Mouse (Mus musculus): ENCODE data around the gene Lrch1.
A peak's percentile ranks its signal among the peaks of the same experiment; 100 is the strongest.

Gene Lrch1

DNA sequence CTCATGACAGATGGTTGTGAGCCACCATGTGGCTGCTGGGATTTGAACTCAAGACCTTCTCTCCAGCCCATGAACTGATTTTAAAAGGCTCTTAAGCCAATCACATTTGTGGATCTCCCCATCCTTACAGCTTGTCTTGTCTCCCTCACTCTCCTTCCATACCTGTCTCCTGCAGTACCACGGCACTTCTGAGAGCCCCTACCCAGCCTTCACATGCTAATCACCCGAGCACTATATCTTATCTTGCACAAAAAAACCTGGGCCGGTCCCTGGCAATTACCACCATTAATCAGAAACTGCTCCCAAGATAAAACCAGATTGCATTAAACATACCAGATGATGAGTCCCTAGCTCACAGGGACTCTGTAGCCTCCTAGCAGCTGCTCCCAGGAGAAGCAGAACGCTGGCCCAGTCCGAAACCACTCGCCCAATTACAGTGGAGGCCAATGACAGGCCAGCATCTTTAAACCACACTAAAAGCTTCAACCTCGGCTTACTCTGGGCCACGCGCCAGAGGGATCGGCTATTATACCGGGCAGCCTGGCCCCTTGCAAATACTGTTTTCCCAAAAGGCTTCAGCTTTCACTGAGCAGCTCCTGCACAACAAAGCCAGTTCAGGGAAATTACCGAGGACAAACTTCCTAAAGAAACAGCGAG lies 63.5 kb downstream of the Lrch1 start:
- DNase-seq, result peak; percentile 29

DNA sequence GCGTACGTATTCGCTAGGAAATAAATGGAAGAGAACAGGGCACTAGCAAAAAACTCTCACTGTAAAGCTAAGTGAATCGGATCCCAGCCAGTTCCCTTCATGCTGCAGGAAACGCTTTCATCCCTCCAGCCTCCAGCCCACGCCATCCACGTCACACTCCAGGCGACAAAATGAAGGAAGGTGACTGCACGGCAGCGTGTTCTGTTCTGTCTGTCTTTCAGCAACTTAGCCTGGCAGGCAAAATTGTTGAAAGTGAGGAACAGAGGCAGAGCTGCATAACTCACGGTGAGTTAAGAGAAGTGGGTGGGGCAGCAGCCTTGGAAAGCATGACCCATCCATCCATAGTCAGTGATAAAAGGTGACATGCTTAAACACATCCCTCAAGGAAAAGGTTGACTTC lies 64.5 kb downstream of the Lrch1 start:
- DNase-seq, result no peak

DNA sequence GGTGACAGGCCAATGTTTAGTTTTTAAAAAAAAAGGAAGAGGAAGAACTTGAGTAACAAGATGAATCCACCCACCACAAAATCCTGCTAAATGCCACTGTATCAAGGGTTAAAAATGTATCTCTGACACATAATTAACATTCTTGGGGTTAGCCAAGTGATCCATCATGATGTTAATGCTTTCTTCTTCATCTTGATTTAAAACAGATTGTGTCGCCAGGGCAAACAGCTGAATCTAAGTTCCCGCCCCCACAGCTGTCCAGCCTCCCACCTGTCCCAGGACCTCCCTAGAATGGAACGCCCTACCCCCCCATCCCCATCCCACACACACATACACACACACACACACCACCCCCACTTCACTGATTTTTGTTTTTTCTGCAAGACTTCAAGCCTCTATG lies 64.9 kb downstream of the Lrch1 start:
- no peak for DNase-seq

DNA sequence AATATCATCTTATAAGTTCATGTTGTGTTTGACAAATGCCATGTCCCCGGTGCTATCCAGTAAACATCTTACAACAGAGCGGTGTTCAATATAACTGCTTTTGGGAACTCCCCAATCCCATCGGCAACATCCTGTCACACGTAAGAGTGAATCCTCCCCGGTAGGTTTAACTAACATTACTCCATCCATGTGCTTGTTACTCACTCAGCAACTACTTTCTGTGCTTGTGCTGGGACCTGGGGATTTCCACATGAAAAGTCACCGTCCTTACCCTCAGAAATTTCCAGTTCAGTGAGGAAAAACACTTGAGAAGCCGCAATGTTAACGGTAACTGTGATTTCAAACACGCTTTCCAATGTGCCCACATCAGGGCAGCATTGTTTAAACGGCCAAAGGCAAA lies 66.8 kb downstream of the Lrch1 start:
- no peak for DNase-seq

DNA sequence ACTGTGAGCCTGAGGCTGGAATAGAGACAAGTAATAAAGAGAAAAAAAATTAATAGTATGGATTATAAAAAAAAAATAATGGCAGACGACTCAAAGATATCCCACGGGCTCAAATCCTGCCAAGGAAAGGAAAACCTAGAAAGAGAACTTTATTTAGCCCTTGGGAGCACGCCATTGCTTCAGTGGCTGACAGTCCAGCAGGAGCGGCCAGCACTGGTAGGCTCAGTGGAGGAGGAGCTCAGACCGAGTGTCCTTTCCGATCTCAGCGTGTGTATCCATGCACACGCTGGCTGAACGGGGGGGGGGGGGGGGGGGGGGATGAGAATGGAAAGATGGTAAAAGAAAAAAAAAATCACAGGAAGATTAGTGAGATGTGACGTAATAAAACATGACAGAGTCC lies 68.2 kb downstream of the Lrch1 start:
- no peak for DNase-seq

DNA sequence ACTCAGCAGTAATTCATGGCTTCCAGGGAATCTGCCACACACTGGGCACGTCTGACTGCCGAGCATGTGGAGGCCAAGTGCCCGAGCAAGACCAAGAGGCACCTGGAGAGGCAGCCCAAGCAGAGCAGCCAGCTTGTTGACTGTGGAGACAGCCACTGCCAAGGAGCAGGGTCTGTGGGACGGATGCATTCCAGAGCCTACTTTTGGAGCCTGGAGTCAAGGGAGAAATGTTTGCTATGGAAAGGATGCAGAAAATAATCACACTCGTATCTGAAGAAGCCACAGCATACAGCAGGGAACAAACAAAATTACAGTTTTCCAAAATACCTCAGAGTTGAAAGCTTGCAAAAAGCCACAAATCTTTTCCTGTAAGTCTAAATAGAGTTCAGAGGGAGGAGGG lies 70.4 kb downstream of the Lrch1 start:
- no peak for DNase-seq

DNA sequence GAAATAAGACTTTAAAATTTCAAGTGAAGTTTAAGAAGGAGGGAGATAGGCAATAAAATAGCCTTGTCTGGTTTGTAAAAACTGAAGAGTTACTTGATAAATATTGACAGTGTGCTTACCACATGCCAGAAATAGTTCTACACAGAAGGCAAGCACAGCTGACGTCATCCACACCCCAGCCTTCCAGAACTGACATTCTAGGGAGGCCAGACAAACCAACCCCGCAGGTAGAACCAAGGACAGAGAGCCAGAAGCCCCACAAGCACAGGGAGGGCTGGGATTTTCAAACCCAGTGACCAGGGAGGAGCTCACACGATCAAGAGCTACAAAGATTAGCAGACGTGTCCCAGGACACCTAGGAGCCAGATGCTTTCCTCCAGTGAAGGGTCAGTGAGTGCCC lies 76.5 kb downstream of the Lrch1 start:
- DNase-seq, result peak; percentile 22

DNA sequence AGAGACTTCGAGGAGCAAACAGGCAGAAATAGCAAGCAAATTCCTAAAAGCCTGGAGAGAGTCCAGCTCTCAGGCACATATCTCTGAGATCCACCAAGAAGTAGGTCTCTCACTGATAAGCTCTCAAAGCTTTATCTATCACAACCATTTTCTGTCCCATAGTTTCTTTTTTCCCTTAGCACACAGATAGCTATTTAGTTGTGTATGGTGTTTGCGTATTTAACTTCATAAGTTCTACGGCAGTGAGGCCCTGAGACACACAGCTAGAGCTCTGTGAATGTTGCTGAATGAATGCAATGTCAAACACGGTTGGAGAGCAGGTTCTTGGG lies 78.8 kb downstream of the Lrch1 start:
- no peak for DNase-seq

DNA sequence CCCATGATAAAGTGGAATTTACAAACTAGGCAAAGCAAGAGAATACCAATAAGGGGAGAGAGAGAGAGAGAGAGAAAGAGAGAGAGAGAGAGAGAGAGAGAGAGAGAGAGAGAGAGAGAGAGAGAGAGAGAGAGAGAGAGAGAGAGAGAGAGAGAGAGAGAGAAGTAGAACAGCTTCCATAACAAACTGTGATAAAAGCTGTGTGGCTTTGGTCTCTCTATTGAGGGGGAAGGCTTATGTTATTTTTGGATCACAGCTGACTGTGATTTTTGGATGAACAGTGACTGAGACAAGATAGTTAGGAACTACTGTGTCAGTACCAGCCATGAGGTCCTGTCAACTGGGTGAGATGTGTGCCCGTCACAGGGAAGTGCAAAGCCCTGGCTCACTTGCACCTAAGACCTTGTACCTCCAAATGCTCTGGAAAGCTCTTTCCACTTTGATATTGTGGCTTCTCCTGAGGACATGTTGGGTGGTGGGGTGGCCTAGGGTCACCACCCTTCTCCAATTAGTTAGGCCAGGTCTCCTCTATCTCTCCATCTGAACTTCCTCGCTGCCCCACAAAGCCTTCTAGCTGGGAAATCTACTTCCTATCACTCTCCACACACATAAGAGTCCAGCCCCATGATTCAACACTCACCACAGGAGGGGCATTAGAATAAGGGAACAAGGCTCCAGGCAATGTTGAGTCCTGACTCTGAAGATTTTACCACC lies 79.3 kb downstream of the Lrch1 start:
- no peak for DNase-seq

DNA sequence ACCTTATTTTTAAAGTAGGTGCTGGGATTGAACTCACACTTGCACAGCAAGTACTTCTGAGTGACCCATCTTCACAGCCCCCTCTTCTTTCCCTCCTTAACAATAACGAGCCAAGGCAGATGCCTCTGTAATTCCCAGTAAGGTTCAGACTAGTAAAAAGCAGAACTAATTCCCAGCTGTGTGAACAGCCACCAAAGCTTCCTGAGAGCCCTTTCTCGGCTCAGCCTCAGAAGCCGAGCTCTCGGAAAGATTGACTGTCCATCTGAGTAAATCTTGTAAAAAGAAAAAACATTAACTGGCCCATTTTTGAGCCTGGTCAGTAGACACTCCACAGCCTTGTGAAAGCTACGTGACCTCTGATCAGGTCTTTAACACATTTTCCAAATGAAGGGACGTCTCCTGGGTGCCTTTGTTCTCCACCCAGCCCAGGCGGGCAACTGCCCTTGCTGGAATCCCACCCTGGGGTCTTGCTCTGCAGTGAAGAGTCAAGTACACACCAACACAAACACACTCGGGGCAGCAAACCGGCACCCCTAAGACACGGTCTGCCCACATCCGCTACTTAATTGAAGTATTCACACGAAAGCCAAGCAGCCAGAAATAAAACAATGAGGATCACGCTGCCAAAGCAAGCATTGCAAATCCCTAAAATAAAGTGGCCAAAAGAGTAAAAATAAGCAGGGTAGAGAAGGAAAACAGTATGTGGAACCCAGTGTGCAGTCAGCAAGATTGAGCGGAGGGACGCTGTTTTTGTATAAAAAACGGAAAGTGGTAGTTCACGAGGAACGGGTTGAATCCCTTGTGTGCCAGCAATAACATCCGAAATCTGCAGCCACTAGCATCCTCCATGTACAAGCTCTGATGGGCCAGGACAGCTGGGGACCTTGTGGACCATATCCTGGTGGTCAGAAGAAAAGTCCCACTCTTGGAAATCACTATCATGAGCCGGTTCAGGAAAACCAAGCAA lies 80.3 kb downstream of the Lrch1 start:
- DNase-seq, result no peak

DNA sequence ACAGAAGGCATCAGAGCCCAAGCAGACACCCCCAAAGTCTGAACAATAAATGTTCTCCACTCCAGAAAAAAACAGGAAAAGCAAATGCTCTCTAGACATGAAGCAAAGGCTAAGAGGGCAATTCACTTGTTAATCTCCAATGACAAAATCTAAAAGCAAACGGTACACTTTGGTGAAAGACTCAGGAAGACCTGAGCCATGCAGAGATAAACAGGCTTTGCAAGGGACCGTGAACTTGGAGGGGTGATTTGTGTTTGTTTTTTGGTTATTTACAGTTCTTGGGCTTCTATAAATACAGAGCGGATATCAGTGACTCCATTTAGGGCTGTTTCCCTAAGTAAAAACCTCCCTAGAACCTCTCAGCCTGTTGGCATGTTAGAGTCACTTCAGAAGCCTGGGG lies 81.9 kb downstream of the Lrch1 start:
- DNase-seq, result no peak

DNA sequence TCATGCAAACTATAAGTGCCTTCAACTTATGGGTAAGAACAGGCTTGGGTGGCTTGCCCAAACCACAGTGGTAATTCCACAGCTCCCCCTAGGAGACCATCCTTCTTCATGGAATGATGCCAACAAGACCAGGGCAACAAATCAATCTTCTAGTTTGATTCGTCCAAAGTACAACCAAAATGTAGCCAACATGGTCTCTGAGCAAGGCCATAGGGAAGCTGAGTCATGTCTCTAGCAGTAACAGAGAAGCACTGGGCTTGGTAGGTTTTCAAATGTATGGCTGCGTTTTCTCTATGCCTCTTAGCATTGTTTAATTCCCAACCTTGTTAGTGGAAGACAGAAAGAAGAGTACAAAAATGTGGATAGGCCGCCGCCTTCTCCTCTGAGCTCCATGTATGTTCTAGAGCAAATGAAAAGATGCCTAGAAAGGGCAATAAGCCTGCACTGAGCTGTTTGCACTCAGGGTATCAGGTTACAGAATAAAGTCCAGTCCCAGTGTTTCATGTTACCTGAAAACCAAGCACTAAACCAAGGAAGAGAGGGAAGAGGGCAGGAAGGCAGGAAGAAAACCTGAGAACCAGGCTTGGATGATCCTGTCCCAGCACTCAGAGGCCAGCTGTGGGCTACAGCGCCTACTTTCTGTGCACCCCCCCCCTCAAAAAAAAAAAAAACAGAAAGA lies 82.7 kb downstream of the Lrch1 start:
- no peak for DNase-seq

DNA sequence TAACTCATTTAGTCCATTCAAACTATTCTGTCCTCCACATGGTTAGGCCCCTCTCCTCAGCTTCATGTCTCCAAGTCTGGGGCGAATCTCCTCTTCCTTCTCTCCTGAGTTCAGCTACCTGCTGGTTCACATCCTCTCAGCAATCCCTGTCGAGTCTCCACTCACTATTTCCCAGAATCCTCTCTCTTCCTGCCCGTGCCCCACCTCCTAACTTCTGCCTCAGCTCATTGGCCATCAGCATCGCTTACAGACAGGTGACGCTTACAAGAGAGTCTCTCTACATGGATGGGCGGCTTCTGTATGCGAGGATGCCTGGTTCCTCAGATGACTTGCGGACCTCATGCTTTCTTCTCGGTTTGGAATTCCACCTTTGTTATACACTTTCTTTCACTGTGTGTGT lies 86.2 kb downstream of the Lrch1 start:
- DNase-seq, result no peak

DNA sequence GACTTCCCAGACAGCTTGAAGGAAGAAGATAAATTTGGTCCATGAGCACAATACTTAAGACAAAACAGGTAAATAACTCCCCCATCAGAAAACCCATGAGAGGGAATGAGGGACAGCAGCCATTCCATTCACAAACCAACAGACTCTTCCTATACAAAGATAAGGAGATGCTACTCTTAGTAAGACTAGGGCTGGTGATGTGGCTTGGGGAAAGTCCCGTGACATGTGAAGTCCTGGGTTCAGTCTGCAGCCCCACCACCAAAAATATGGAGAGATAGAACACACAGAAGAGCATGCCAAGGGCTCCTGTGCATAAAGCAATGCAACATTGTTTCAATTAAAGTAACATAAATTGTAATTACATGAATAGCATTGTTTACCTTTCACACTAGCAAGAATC lies 88.5 kb downstream of the Lrch1 start:
- DNase-seq, result no peak

DNA sequence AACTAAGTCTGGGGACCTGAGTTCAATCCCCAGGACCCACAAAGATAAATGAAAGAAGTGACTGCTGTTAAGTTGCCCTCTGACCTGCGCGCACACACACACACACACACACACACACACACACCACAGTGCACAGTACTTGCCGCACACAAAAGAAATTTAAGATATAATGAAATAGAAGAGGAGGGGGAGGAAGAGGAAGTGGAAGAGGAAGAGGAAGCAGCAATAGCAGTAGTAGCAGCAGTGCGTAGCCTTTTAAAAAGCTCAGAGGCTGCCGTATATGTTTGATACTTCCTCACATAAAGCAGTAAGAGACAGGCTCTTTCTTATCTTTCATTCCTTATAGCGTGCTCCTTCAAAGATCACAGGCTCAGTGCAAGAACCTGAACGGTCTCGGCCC lies 92.2 kb downstream of the Lrch1 start:
- DNase-seq, result no peak

DNA sequence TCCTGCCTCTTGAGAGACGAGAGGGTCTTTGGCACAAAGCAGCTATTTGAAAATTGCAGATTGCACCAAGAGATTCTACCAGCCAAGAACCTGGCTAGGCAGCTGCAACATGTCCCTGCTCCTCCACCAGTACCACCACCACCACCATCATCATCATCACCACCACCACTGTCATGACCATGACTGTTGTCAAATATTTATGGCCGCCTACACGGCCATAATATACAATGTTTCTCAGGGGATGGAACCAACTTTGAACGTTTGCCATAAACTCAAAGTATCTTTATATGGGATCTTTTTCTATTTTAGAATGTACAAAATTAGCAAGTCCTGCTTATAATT lies 93.9 kb downstream of the Lrch1 start:
- no peak for DNase-seq

DNA sequence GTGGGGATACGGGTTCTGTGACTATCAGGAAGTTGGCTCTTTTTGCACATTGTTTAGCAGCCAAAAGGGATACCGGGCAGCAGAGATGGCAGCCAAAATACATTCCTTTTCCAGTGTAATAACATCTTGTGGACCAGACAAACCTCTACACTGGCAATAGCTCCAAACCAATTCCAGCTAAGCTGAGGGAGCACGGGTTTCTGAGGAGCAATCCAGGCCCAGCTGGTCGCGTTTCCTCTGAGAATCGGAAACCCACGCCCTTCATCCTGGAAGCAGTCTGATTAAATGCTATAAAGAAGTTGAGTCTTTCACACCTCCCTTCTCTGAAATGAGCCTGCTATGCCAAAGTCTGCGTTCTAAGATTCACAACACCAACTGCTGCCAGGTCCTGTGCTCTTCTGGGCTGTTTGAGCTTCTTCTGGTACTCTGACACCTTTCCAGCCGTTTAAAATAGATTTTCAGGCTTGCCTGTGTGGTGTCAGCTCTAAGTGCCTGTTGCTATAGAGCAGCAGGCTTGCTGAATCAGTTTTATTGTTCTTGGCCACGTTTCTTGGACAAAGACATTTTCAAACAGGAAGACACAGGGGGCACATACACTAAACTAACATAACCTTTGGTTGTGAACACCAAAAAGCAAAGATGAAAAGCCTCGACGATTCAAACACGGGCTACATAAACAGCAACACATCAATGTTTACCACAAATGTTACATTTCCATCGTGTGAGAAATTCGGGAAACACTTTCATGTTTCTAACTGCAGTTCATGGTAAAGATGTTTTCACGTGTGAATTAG lies 94.5 kb downstream of the Lrch1 start:
- no peak for DNase-seq

DNA sequence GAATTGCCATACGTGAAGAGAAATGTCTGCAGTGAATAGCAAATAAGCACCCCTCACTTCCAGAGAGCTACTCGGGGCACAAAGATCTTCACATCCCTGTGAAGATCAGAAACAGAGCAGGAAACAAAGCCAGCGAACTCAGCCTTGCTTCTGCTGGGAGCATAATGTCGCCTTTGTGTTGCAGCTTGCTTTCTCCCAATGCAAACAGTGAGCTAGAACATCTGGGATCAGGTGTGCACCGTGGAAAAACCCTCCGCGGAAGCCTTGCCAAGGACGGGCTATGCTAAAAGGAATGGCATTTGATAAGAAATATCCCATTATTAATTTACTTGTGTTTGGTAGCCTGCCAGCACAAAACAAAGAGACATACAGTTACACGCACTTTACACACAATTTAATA lies 95.8 kb downstream of the Lrch1 start:
- no peak for DNase-seq

DNA sequence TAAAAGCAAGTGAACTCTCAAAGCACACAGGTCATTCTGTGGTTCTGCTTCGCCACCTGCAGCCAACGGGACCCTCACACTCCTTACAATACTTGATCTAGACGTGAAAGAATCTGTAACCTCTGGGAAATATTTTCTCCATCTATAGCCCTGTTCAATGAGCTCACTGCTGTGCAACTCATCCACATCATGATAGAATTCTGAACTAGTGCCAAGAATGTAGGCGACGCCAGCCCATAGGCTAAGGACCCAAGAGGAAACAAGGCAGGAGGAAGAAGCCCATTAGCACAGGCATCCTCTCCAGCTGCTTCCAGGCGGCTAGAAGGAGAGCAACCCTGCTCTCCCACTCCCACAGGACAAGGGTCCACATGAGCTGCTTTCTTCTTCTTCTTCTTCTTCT lies 98.7 kb downstream of the Lrch1 start:
- no peak for DNase-seq

DNA sequence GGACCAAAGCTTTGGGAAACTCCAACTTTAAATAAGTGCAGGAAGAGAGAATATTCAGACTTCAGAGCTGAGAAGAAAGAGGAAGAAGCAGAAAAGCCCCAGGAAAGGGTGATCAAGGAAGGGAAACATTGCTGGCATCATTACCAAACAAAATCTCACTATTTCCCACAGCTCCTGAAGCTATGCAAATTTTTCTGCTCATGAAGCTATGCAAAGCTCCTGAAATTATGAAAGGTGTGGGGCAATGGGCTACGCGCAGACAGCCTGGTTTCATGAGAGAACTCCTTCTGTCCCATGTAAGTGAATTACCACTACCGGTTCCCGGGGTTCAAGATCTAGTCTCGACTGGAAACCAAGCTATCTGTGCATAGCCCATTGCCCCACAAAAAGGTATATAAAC lies 99.5 kb downstream of the Lrch1 start:
- DNase-seq, result no peak

DNA sequence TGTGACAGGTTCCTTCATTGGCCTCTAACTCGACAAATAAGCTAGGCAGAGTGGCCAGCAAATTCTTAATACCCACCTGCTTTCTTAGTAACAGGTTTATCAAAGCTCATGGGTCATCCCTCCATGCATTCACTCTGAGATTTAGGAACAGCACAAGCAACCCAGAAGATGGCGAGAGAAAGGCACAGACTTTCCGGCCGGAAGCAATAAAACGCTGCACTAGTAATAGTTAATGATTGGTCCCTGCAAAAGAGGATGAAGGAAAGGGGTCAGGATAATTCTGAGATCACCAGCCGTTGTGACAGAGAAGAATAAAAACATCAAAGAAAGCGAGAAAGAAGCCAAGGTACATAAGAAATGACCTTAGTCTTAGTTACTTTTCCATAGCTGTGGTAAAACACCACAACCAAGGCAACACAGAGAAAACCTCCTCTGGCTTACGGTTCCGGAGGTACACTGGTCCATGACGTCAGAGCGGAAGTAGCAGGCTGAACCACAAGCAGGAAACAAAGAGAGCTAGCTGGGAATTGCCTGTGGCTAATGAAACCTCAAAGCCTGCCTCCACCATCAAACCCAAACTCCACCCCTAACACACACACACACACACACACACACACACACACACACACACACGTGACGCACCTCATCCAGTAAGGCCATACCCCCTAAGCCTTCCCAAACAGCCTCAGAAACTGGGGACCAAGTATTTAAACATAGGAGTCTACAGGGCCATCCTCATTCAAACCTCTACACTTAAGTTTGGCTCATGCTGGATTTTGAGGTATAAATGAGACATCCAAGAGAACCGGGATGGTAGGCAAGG lies 100.2 kb downstream of the Lrch1 start:
- DNase-seq, result no peak

DNA sequence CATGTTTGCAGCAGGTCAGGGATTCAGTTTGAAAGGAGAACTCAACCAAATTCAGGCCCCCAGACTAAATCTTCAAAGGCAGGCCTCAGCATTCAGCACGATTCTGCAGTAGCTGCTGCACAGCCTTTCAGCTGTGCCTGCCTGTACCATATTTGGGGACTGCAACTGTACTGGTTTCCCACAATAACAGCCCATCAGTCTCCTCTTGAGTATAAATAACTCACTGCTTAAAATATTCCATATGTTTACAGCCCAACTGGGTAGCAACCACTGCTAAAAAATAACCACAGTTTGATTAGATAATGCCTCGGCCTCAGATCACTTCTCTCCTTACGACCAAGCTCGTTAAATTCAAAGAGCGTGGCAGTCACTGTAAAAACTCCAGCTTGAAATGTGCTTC lies 101.0 kb downstream of the Lrch1 start:
- DNase-seq, result no peak
